Comparison of ENCODE assay signal across 28 mouse cellular contexts in genomic region chr12:33620391-33620790, GRCm38 (mm10).
DNase-seq lines count a peak whose midpoint lies in the region; ATAC-seq and TF ChIP-seq lines count a peak whose summit lies in the region.
"Had no signal": no experiment of that assay in that cellular context is flagged by ENCODE, and none has a peak within 500 bp of the region (broad histone marks: within the 10 kb centered on the region; RNA-seq: fewer than 3 reads in every experiment).

No protein-coding gene starts in this region.

- no peaks in the 10 kb centered on the region for H3K27me3 ChIP-seq in kidney, postnatal 0 days (ENCODE audit: insufficient read depth, low read length)
- H3K27me3 ChIP-seq in neural tube, embryonic 13.5 days = no peaks in the 10 kb centered on the region
- H3K27me3 ChIP-seq in neural tube, embryonic 15.5 days (replicated peaks) = no peaks in the 10 kb centered on the region
- H3K27me3 ChIP-seq in limb, embryonic 10.5 days (ENCODE audit: low read depth, poor library complexity, severe bottlenecking) = no peaks in the 10 kb centered on the region
- H3K27me3 ChIP-seq: CH12.LX; embryonic facial prominence, embryonic 13.5 days; embryonic facial prominence, embryonic 15.5 days; forebrain, embryonic 12.5 days; Patski had no signal

- H3K4me2 ChIP-seq in kidney, postnatal 0 days (ENCODE audit: low read length) = no peak overlapping the region
- no peak overlapping the region for H3K4me2 ChIP-seq in neural tube, embryonic 13.5 days
- H3K4me2 ChIP-seq in neural tube, embryonic 15.5 days = no peak overlapping the region
- H3K4me2 ChIP-seq: embryonic facial prominence, embryonic 13.5 days; embryonic facial prominence, embryonic 15.5 days; forebrain, embryonic 12.5 days had no signal

- H3K36me3 ChIP-seq in kidney, postnatal 0 days (ENCODE audit: insufficient read depth, low read length) = no peaks in the 10 kb centered on the region
- no peaks in the 10 kb centered on the region for H3K36me3 ChIP-seq in neural tube, embryonic 13.5 days
- H3K36me3 ChIP-seq in neural tube, embryonic 15.5 days = no peaks in the 10 kb centered on the region
- no peaks in the 10 kb centered on the region for H3K36me3 ChIP-seq in limb, embryonic 10.5 days
- H3K36me3 ChIP-seq: embryonic facial prominence, embryonic 13.5 days; embryonic facial prominence, embryonic 15.5 days; forebrain, embryonic 10.5 days; forebrain, embryonic 12.5 days; G1E had no signal

- ATAC-seq in kidney, postnatal 0 days (replicated peaks; ENCODE audit: low FRiP score, low read depth) = no peak
- ATAC-seq in neural tube, embryonic 13.5 days (ENCODE audit: low read depth) = peak; percentile 19; the same call in 1 of the 2 replicates
- peak; percentile 55; the same call in 1 of the 2 replicates for ATAC-seq in neural tube, embryonic 15.5 days (ENCODE audit: low FRiP score)
- ATAC-seq: CD4-positive, CD25-positive, alpha-beta regulatory T cell, adult 4 months; forebrain, embryonic 14.5 days; forebrain, embryonic 16.5 days; Patski had no signal

- WGBS in kidney, postnatal 0 days = 50% methylated on average over 4 of the region's 4 CpGs
- WGBS in neural tube, embryonic 13.5 days = 58% methylated on average over 4 of the region's 4 CpGs
- 53% methylated on average over 4 of the region's 4 CpGs for WGBS in neural tube, embryonic 15.5 days
- WGBS in limb, embryonic 10.5 days = 74% methylated on average over 4 of the region's 4 CpGs

- no peaks in the 10 kb centered on the region for H3K4me1 ChIP-seq in kidney, postnatal 0 days (replicated peaks; ENCODE audit: insufficient read depth, low read length)
- no peaks in the 10 kb centered on the region for H3K4me1 ChIP-seq in neural tube, embryonic 13.5 days (replicated peaks)
- H3K4me1 ChIP-seq in neural tube, embryonic 15.5 days = no peaks in the 10 kb centered on the region
- H3K4me1 ChIP-seq in limb, embryonic 10.5 days = no peaks in the 10 kb centered on the region
- H3K4me1 ChIP-seq: embryonic facial prominence, embryonic 13.5 days; embryonic facial prominence, embryonic 15.5 days; forebrain, embryonic 10.5 days; forebrain, embryonic 12.5 days had no signal

- no peak overlapping the region for H3K4me3 ChIP-seq in kidney, postnatal 0 days (replicated peaks; ENCODE audit: low read depth, low read length)
- no peak overlapping the region for H3K4me3 ChIP-seq in neural tube, embryonic 13.5 days
- H3K4me3 ChIP-seq in neural tube, embryonic 15.5 days (replicated peaks) = no peak overlapping the region
- no peak overlapping the region for H3K4me3 ChIP-seq in limb, embryonic 10.5 days
- H3K4me3 ChIP-seq: embryonic facial prominence, embryonic 13.5 days; embryonic facial prominence, embryonic 15.5 days; erythroblast, embryonic 14.5 days; forebrain, embryonic 10.5 days; forebrain, embryonic 12.5 days had no signal

- no peak for TF ChIP-seq CTCF in kidney, postnatal 0 days (IDR thresholded peaks at IDR 0.05; ENCODE audit: low read depth)

- DNase-seq in kidney, postnatal 0 days (ENCODE audit: low spot score) = peak; percentile 31
- no peak for DNase-seq in kidney, adult 8-10 months
- DNase-seq in neural tube, embryonic 10.5 days (ENCODE audit: extremely low spot score, low spot score) = no peak
- DNase-seq in limb, embryonic 10.5 days (ENCODE audit: low spot score) = no peak
- DNase-seq: adrenal gland, adult 2 months; adrenal gland, postnatal 10 days; adrenal gland, postnatal 25 days; B cell, adult 2 months; cerebellum, adult 11 months; cerebellum, adult 18-20 months; cerebellum, adult 8-10 months; cerebellum, adult 9-11 months; cerebellum, postnatal 14 days; cerebellum, postnatal 36 days; embryo, embryonic 11 days had no signal

- no peak overlapping the region for H3K9ac ChIP-seq in kidney, postnatal 0 days (ENCODE audit: low read depth, low read length)
- H3K9ac ChIP-seq in neural tube, embryonic 13.5 days = no peak overlapping the region
- no peak overlapping the region for H3K9ac ChIP-seq in neural tube, embryonic 15.5 days (replicated peaks)
- H3K9ac ChIP-seq: embryonic facial prominence, embryonic 13.5 days; embryonic facial prominence, embryonic 15.5 days; forebrain, embryonic 12.5 days had no signal

- H3K27ac ChIP-seq in kidney, postnatal 0 days = no peak overlapping the region
- no peak overlapping the region for H3K27ac ChIP-seq in neural tube, embryonic 13.5 days (replicated peaks)
- H3K27ac ChIP-seq in neural tube, embryonic 15.5 days (replicated peaks) = no peak overlapping the region
- no peak overlapping the region for H3K27ac ChIP-seq in limb, embryonic 10.5 days
- H3K27ac ChIP-seq: embryonic facial prominence, embryonic 13.5 days; embryonic facial prominence, embryonic 15.5 days; forebrain, embryonic 10.5 days; forebrain, embryonic 12.5 days had no signal

- H3K9me3 ChIP-seq in kidney, postnatal 0 days (replicated peaks; ENCODE audit: low read length) = no peaks in the 10 kb centered on the region
- H3K9me3 ChIP-seq in neural tube, embryonic 13.5 days = no peaks in the 10 kb centered on the region
- H3K9me3 ChIP-seq in neural tube, embryonic 15.5 days (replicated peaks) = no peaks in the 10 kb centered on the region
- H3K9me3 ChIP-seq in limb, embryonic 10.5 days (replicated peaks) = no peaks in the 10 kb centered on the region
- H3K9me3 ChIP-seq: embryonic facial prominence, embryonic 13.5 days; embryonic facial prominence, embryonic 15.5 days; forebrain, embryonic 10.5 days; forebrain, embryonic 12.5 days; G1E had no signal
